ENCODE assay signal across 9 mouse cellular contexts in genomic region chr7:65469666-65470065, GRCm38 (mm10). TPM values are rescaled to one million over a fixed set of nuclear protein-coding genes. Genes with fewer than 3 reads are reported as not detected.
DNase-seq lines count a peak whose midpoint lies in the region; ATAC-seq lines count a peak whose summit lies in the region.
"Had no signal": no experiment of that assay in that cellular context is flagged by ENCODE, and none has a peak within 500 bp of the region (broad histone marks: within the 10 kb centered on the region; RNA-seq: fewer than 3 reads in every experiment).

No protein-coding gene starts in this region.

- H3K9ac ChIP-seq in intestine, embryonic 14.5 days (ENCODE audit: low read length), result no peak overlapping the region
- H3K9ac ChIP-seq in lung, embryonic 16.5 days (ENCODE audit: low read length), result peak overlapping the region; percentile 34; the same call in 1 of the 2 replicates

- DNase-seq in frontal cortex, postnatal 14 days (ENCODE audit: low spot score in 2 of 2), result no peak
- peak; percentile 54 for DNase-seq in R1 (ENCODE audit: low read depth, low spot score)
- peak; percentile 69 for DNase-seq in intestine, embryonic 14.5 days (ENCODE audit: low spot score)
- no peak for DNase-seq in spleen, postnatal 4 days (ENCODE audit: low spot score in 2 of 2)
- DNase-seq: cerebellum, postnatal 25 days had no signal

- peaks cover 14% of the 10 kb centered on the region for H3K4me1 ChIP-seq in intestine, embryonic 14.5 days (replicated peaks; ENCODE audit: control insufficient read depth, insufficient read depth, low read length)
- H3K4me1 ChIP-seq in lung, embryonic 16.5 days (replicated peaks; ENCODE audit: control insufficient read depth, insufficient read depth, low read length), result peaks cover 19% of the 10 kb centered on the region

- 0 out of 2 replicates have a peak overlapping the region, but pooled peaks have one; percentile 3 for H3K4me2 ChIP-seq in intestine, embryonic 14.5 days (ENCODE audit: low read length)
- peak overlapping the region; percentile 39 for H3K4me2 ChIP-seq in lung, embryonic 16.5 days (ENCODE audit: low read depth, low read length)

- H3K9me3 ChIP-seq in intestine, embryonic 14.5 days (ENCODE audit: control insufficient read depth, low read length), result no peaks in the 10 kb centered on the region
- H3K9me3 ChIP-seq in lung, embryonic 16.5 days (ENCODE audit: control insufficient read depth, low read length), result no peaks in the 10 kb centered on the region

- peak overlapping the region; percentile 54; the same call in 1 of the 2 replicates for H3K27ac ChIP-seq in intestine, embryonic 14.5 days (ENCODE audit: low read depth)
- H3K27ac ChIP-seq in lung, embryonic 16.5 days (ENCODE audit: low read length), result peak overlapping the region; percentile 97

- H3K4me3 ChIP-seq in intestine, embryonic 14.5 days (ENCODE audit: low read depth, low read length), result no peak overlapping the region
- H3K4me3 ChIP-seq in lung, embryonic 16.5 days (ENCODE audit: low read length), result no peak overlapping the region

- peak; percentile 36; the same call in 1 of the 2 replicates for ATAC-seq in frontal cortex, adult (ENCODE audit: low TSS enrichment)
- peak; percentile 90 for ATAC-seq in intestine, embryonic 14.5 days (replicated peaks; ENCODE audit: low FRiP score, low TSS enrichment, low read depth)
- peak; percentile 92 for ATAC-seq in lung, embryonic 16.5 days (ENCODE audit: low read depth)
- no peak for ATAC-seq in erythroid progenitor cell, adult 5-6 weeks (replicated peaks; ENCODE audit: low FRiP score, poor library complexity, severe bottlenecking)
- ATAC-seq in inflammation-experienced regulatory T-cells, adult 6 months, result no peak

- 10% methylated on average over 6 of the region's 6 CpGs for WGBS in intestine, embryonic 14.5 days
- WGBS in lung, embryonic 16.5 days, result 6% methylated on average over 6 of the region's 6 CpGs

- no peaks in the 10 kb centered on the region for H3K27me3 ChIP-seq in intestine, embryonic 14.5 days (replicated peaks; ENCODE audit: control insufficient read depth, insufficient read depth, low read length)
- H3K27me3 ChIP-seq in lung, embryonic 16.5 days (ENCODE audit: control insufficient read depth, insufficient read depth, low read depth, low read length), result no peaks in the 10 kb centered on the region

- H3K36me3 ChIP-seq in intestine, embryonic 14.5 days (ENCODE audit: control insufficient read depth, insufficient read depth, low read length), result no peaks in the 10 kb centered on the region
- H3K36me3 ChIP-seq in lung, embryonic 16.5 days (ENCODE audit: control insufficient read depth, insufficient read depth, low read length), result no peaks in the 10 kb centered on the region

RNA-seq across cellular contexts. Expression of gene Tjp1, which starts 57.9 kb away (rescaled TPM):
- 15.9 and 21.9 TPM in 2 replicates for polyA plus RNA-seq in intestine, embryonic 14.5 days (2014; fragmentation: Nextera tagmentation; extraction: Ambion mirVana)
- polyA plus RNA-seq in lung, embryonic 16.5 days (2015; fragmentation: Nextera tagmentation; extraction: Ambion mirVana), result 36.7 and 41.1 TPM in 2 replicates
- 5.4 and 5.8 TPM in 2 replicates for total RNA-seq in erythroid progenitor cell, adult 5-6 weeks (2015; ENCODE audit: low replicate concordance)
- 7.6 and 12.0 TPM in 2 replicates for total RNA-seq in erythroid progenitor cell, adult 5-6 weeks (2017; ENCODE audit: low replicate concordance)
- not detected for polyA plus RNA-seq in inflammation-experienced regulatory T-cells, adult 6 months (2017; shearing (Covaris generic))

Comparison
In these comparisons a context has a peak if more than half of its experiments do, and no peak if none do; other contexts are left out.
1. ATAC-seq: peak in frontal cortex, adult (single experiment), intestine, embryonic 14.5 days (single experiment) and lung, embryonic 16.5 days (single experiment); none in erythroid progenitor cell, adult 5-6 weeks (single experiment) and inflammation-experienced regulatory T-cells, adult 6 months (single experiment).
2. DNase-seq: peak in R1 (single experiment) and intestine, embryonic 14.5 days (single experiment); none in frontal cortex, postnatal 14 days (0 of 2) and spleen, postnatal 4 days (0 of 2).
3. RNA of gene Tjp1, which starts 57.9 kb away (polyA plus RNA-seq): 36.7 to 41.1 TPM in lung, embryonic 16.5 days and 15.9 to 21.9 TPM in intestine, embryonic 14.5 days; not detected in inflammation-experienced regulatory T-cells, adult 6 months; every median in the first group is over 10 times any median in the second.